Mouse (Mus musculus) liver, embryonic 15.5 days (tissue): ENCODE data around the gene Adam15. TPM values are rescaled to one million over a fixed set of nuclear protein-coding genes. Genes with fewer than 3 reads are reported as not detected.

Experiments used
- ATAC-seq: fragments of 200-750 bp; cut with Nextera tagmentation; 2 replicates; pipeline ENCODE4 v1.8.0; 2017; ENCODE audit warnings: moderate number of reproducible peaks, mild to moderate bottlenecking, moderate library complexity; ENCODE audit not compliant: insufficient read depth
- H3K27ac ChIP-seq: fragments of 300-500 bp; sonication (generic); replicated peaks from 2 replicates; pipeline ENCODE4 v1.5.1; 2015; ENCODE audit warnings: mild to moderate bottlenecking, inconsistent platforms
- H3K27me3 ChIP-seq: fragments of 300-500 bp; sonication (generic); 2 replicates; pipeline ENCODE4 v1.6.1; 2015; ENCODE audit warnings: mild to moderate bottlenecking, inconsistent platforms
- H3K36me3 ChIP-seq: fragments of 300-500 bp; sonication (generic); replicated peaks from 2 replicates; pipeline ENCODE4 v1.6.1; 2015; ENCODE audit warnings: moderate library complexity, mild to moderate bottlenecking, inconsistent platforms
- H3K4me1 ChIP-seq: fragments of 300-500 bp; sonication (generic); replicated peaks from 2 replicates; pipeline ENCODE4 v1.6.1; 2015; ENCODE audit warnings: inconsistent platforms
- H3K4me2 ChIP-seq: fragments of 300-500 bp; sonication (generic); 2 replicates; pipeline ENCODE4 v1.6.1; 2015; ENCODE audit warnings: moderate library complexity, mild to moderate bottlenecking, inconsistent platforms
- H3K4me3 ChIP-seq: fragments of 300-500 bp; sonication (generic); replicated peaks from 2 replicates; pipeline ENCODE4 v1.5.1; 2015; ENCODE audit warnings: mild to moderate bottlenecking, inconsistent platforms
- H3K9ac ChIP-seq: fragments of 300-500 bp; sonication (generic); 2 replicates; pipeline ENCODE4 v1.6.1; 2015; ENCODE audit warnings: moderate library complexity, mild to moderate bottlenecking, inconsistent platforms
- H3K9me3 ChIP-seq: fragments of 300-500 bp; sonication (generic); replicated peaks from 2 replicates; pipeline ENCODE4 v1.6.1; 2016; ENCODE audit warnings: inconsistent platforms
- WGBS: fragments of 180-500 bp; shearing (Covaris S2); methylation state at CpG from one replicate; pipeline ENCODE4 v1.1.7; 2015; ENCODE audit warnings: mixed read lengths; ENCODE audit not compliant: insufficient replicate concordance; 5-methylcytosine and 5-hydroxymethylcytosine counted together
- polyA plus RNA-seq: library from polyadenylated mRNA; unstranded; fragments of >200 nt; fragmentation: Nextera tagmentation; extraction: Ambion mirVana; gene quantifications from 2 replicates; pipeline ENCODE4 v1.2.1, GENCODE M21; 2015

Adam15 gene
- polyA plus RNA-seq, 1 experiment from 2014 or later: 8.8 TPM

- Histone ChIP-seq H3K36me3 (no peaks in the 10 kb centered on the region), H3K4me3 (no peak overlapping the region), H3K9me3 (no peaks in the 10 kb centered on the region), H3K27me3 (peaks cover 24% of the 10 kb centered on the region), H3K9ac (no peak overlapping the region), H3K4me2 (no peak overlapping the region), H3K27ac (no peak overlapping the region), H3K4me1 (peaks cover 9% of the 10 kb centered on the region)
- 42% methylated on average over 8 of the region's 8 CpGs for WGBS
- ATAC-seq: no peak
These were observed 54.0 kb downstream of the Adam15 start for GRCm38 (mm10) chr3:89295685-89296230.

DNA sequence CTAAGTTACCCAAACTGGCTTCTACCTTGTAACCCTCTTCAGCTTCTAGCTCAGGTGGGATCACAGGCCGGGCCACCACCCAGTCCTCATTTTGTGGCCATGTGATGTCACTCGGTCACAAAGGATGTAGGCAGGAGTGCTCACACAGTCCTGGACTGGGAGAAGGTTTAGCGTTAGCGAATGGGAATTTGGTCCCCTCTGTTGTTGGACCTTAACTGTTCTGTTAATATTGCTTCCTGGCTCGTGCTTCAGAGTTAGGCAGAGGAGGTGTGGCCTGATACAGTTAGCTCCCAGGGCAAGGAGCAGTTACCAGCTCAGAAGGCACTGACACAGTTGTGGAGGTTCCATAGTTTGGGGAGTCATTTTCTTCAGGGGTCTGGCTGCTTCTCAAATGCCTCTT lies 55.6 kb downstream of the Adam15 start:
- H3K36me3 ChIP-seq: no peaks in the 10 kb centered on the region
- no peak overlapping the region for H3K9ac ChIP-seq
- H3K4me1 ChIP-seq: peaks cover 6% of the 10 kb centered on the region; the same call in 1 of the 2 replicates
- no peak; the same call in 1 of the 2 replicates for ATAC-seq
- H3K27me3 ChIP-seq: peaks cover 11% of the 10 kb centered on the region
- peak overlapping the region; percentile 64 for H3K27ac ChIP-seq
- H3K4me2 ChIP-seq: no peak overlapping the region
- H3K4me3 ChIP-seq: no peak overlapping the region
- WGBS: 57% methylated on average over 5 of the region's 5 CpGs
- no peaks in the 10 kb centered on the region for H3K9me3 ChIP-seq

DNA sequence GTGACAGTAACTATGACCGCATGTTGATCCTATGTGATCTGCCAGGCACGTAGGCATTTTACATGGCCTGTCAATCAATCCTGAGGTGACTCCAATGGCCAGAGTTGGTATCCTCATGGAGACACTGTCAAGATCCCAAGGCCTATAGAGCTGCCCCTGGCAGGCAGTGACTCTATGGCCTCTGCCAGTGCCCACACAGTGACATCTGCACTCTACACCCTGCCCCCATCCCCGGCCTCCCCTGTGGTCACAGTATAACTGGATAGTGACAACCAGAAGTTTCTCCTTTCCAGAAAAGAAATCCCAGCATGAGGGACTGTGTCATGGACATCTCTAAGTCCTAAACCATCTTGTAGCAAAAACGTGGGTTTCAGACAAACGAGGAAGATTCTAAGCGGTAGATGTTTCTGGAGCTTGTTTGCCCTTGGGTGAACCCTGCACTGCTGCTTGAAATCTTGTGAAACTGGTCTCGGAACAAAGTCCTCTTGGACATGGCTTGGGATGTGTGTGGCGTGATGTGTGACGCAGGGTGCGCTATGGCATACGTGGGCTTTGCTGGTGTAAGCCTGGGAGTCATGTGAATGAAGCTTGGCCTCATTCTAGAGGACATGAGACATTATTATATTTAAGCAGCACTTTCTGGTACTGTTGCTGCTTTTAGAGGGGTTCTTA lies 56.4 kb downstream of the Adam15 start:
- no peaks in the 10 kb centered on the region for H3K9me3 ChIP-seq
- H3K4me1 ChIP-seq: peaks cover 5% of the 10 kb centered on the region; the same call in 1 of the 2 replicates
- peak overlapping the region; percentile 64 for H3K27ac ChIP-seq
- no peak overlapping the region for H3K4me2 ChIP-seq
- WGBS: 64% methylated on average over 11 of the region's 11 CpGs
- H3K36me3 ChIP-seq: no peaks in the 10 kb centered on the region
- no peak overlapping the region for H3K9ac ChIP-seq
- no peak overlapping the region for H3K4me3 ChIP-seq
- ATAC-seq: peak; percentile 75
- H3K27me3 ChIP-seq: 0 out of 2 replicates have a peak, but pooled peaks cover 3% of the 10 kb centered on the region

- Histone ChIP-seq H3K27me3 (peaks cover 8% of the 10 kb centered on the region; the same call in 1 of the 2 replicates), H3K36me3 (no peaks in the 10 kb centered on the region), H3K4me2 (no peak overlapping the region), H3K4me1 (peaks cover 5% of the 10 kb centered on the region; the same call in 1 of the 2 replicates), H3K9ac (no peak overlapping the region), H3K27ac (no peak overlapping the region), H3K4me3 (no peak overlapping the region), H3K9me3 (no peaks in the 10 kb centered on the region)
- ATAC-seq: no peak
- WGBS: 66% methylated on average over 5 of the region's 5 CpGs
These were observed 57.5 kb downstream of the Adam15 start for GRCm38 (mm10) chr3:89292303-89292702.

DNA sequence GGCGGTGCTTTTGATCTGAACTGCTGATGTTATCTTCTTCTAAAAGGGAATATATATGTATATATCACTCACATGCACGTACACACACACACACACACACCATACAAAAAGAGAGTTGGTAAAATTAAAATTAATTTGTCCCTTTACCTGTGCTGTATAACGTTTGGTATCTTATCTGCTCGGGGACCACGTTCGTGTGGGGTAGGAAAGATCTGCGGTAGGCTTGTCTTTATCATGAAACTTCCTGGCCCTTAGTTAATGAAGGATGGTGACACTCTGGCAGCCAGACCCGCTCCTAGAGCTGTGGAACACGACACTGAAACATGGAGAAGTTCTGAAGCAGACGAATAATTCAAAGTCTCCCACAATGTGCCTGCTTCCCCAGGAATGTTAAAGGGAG lies 57.9 kb downstream of the Adam15 start:
- H3K36me3 ChIP-seq: no peaks in the 10 kb centered on the region
- no peak overlapping the region for H3K4me2 ChIP-seq
- H3K9me3 ChIP-seq: no peaks in the 10 kb centered on the region
- no peak overlapping the region for H3K4me3 ChIP-seq
- WGBS: 26% methylated on average over 10 of the region's 10 CpGs
- H3K4me1 ChIP-seq: peaks cover 5% of the 10 kb centered on the region; the same call in 1 of the 2 replicates
- H3K9ac ChIP-seq: no peak overlapping the region
- H3K27me3 ChIP-seq: peaks cover 8% of the 10 kb centered on the region; the same call in 1 of the 2 replicates
- no peak overlapping the region for H3K27ac ChIP-seq
- ATAC-seq: no peak

Other genes with a start within 250 kb of the Adam15 start
- not detected in 2 replicates for gene Gm43738, start 248.9 kb downstream of the Adam15 start, polyA plus RNA-seq
- 339 and 359 TPM in 2 replicates for gene Fdps, start 248.0 kb downstream of the Adam15 start, polyA plus RNA-seq
- 102 and 104 TPM in 2 replicates for gene Pklr, start 213.9 kb downstream of the Adam15 start, polyA plus RNA-seq
- gene Hcn3, start 189.8 kb downstream of the Adam15 start, polyA plus RNA-seq: 0.43 and 0.45 TPM in 2 replicates
- 8.5 and 10.1 TPM in 2 replicates for gene Clk2, start 185.2 kb downstream of the Adam15 start, polyA plus RNA-seq
- gene Scamp3, start 172.5 kb downstream of the Adam15 start, polyA plus RNA-seq: 53.0 and 53.7 TPM in 2 replicates
- 2.4 and 2.9 TPM in 2 replicates for gene Fam189b, start 166.9 kb downstream of the Adam15 start, polyA plus RNA-seq
- 26.1 and 26.2 TPM in 2 replicates for gene Gba, start 147.1 kb downstream of the Adam15 start, polyA plus RNA-seq
- 1.5 and 2.1 TPM in 2 replicates for gene Thbs3, start 134.8 kb downstream of the Adam15 start, polyA plus RNA-seq
- 103 and 104 TPM in 2 replicates for gene Mtx1, start 122.9 kb downstream of the Adam15 start, polyA plus RNA-seq
- gene Muc1, start 120.9 kb downstream of the Adam15 start, polyA plus RNA-seq: 0.50 TPM in 1 of 2 replicates, not detected in the other
- 116 and 126 TPM in 2 replicates for gene Krtcap2, start 104.0 kb downstream of the Adam15 start, polyA plus RNA-seq
- gene Trim46, start 103.7 kb downstream of the Adam15 start, polyA plus RNA-seq: 0.23 and 0.31 TPM in 2 replicates
- 45.4 and 54.4 TPM in 2 replicates for gene Dpm3, start 90.6 kb downstream of the Adam15 start, polyA plus RNA-seq
- gene Slc50a1, start 79.4 kb downstream of the Adam15 start, polyA plus RNA-seq: 17.5 and 17.8 TPM in 2 replicates
- 8.9 and 11.2 TPM in 2 replicates for gene Efna1, start 68.9 kb downstream of the Adam15 start, polyA plus RNA-seq
- gene Efna3, start 27.0 kb downstream of the Adam15 start, polyA plus RNA-seq: 0.18 and 0.58 TPM in 2 replicates
- 0.24 and 0.48 TPM in 2 replicates for gene Efna4, start 12.0 kb downstream of the Adam15 start, polyA plus RNA-seq
- 0.06 and 0.07 TPM in 2 replicates for gene Dcst2, start 12.0 kb upstream of the Adam15 start, polyA plus RNA-seq
- 0.05 TPM in 1 of 2 replicates, not detected in the other for gene Dcst1, start 15.3 kb upstream of the Adam15 start, polyA plus RNA-seq
- 2.3 and 3.3 TPM in 2 replicates for gene Zbtb7b, start 44.8 kb upstream of the Adam15 start, polyA plus RNA-seq
- not detected in 2 replicates for gene Lenep, start 52.8 kb upstream of the Adam15 start, polyA plus RNA-seq
- gene Flad1, start 61.9 kb upstream of the Adam15 start, polyA plus RNA-seq: 14.3 and 16.4 TPM in 2 replicates
- 210 and 229 TPM in 2 replicates for gene Cks1b, start 68.4 kb upstream of the Adam15 start, polyA plus RNA-seq
- gene Shc1, start 68.4 kb upstream of the Adam15 start, polyA plus RNA-seq: 44.8 and 50.6 TPM in 2 replicates
- 10.1 and 10.6 TPM in 2 replicates for gene Pygo2, start 80.2 kb upstream of the Adam15 start, polyA plus RNA-seq
- gene Pbxip1, start 86.7 kb upstream of the Adam15 start, polyA plus RNA-seq: 7.4 and 8.1 TPM in 2 replicates
- gene Pmvk, start 104.5 kb upstream of the Adam15 start, polyA plus RNA-seq: 35.7 and 38.4 TPM in 2 replicates
- gene Kcnn3, start 170.2 kb upstream of the Adam15 start, polyA plus RNA-seq: 0.03 and 0.08 TPM in 2 replicates